Mouse (Mus musculus) forebrain, postnatal 0 days (tissue): ENCODE measurements around the gene Ska3. TPM values are rescaled to one million over a fixed set of nuclear protein-coding genes. Genes with fewer than 3 reads are reported as not detected.

ENCODE experiments used
- ATAC-seq: fragments of 200-750 bp; cut with Nextera tagmentation; 2 replicates; pipeline ENCODE4 v1.8.0; 2017; ENCODE audit warnings: mild to moderate bottlenecking, moderate library complexity
- DNase-seq: peaks from one replicate; pipeline ENCODE4 v3.0.0-alpha.2; 2015
- H3K27ac ChIP-seq: fragments of 300-500 bp; sonication (generic); 2 replicates; pipeline ENCODE4 v1.5.1; 2014; ENCODE audit warnings: low read depth, mild to moderate bottlenecking, antibody characterized with exemption, low read length, moderate library complexity, mixed read lengths
- H3K27me3 ChIP-seq: fragments of 300-500 bp; sonication (generic); 2 replicates; pipeline ENCODE4 v1.6.1; 2014; ENCODE audit warnings: mild to moderate bottlenecking, low read length, mixed read lengths; ENCODE audit not compliant: insufficient read depth
- H3K36me3 ChIP-seq: fragments of 300-500 bp; sonication (generic); 2 replicates; pipeline ENCODE4 v1.6.1; 2014; ENCODE audit warnings: mild to moderate bottlenecking, moderate library complexity; ENCODE audit not compliant: insufficient read depth
- H3K4me1 ChIP-seq: fragments of 300-500 bp; sonication (generic); 2 replicates; pipeline ENCODE4 v1.6.1; 2014; ENCODE audit warnings: antibody characterized with exemption; ENCODE audit not compliant: insufficient read depth
- H3K4me2 ChIP-seq: fragments of 300-500 bp; sonication (generic); 2 replicates; pipeline ENCODE4 v1.6.1; 2014; ENCODE audit warnings: low read depth, mild to moderate bottlenecking, moderate library complexity
- H3K4me3 ChIP-seq: fragments of 300-500 bp; sonication (generic); 2 replicates; pipeline ENCODE4 v1.5.1; 2014; ENCODE audit warnings: low read depth, low read length, mixed read lengths
- H3K9ac ChIP-seq: fragments of 300-500 bp; sonication (generic); 2 replicates; pipeline ENCODE4 v1.6.1; 2014; ENCODE audit warnings: mild to moderate bottlenecking
- H3K9me3 ChIP-seq: fragments of 300-500 bp; sonication (generic); 2 replicates; pipeline ENCODE4 v1.6.1; 2016; ENCODE audit warnings: low read length
- CTCF ChIP-seq: sonication (generic); IDR thresholded peaks from 2 replicates; pipeline ENCODE4 v1.5.1; 2016; ENCODE audit warnings: antibody characterized with exemption, control low read depth, low read depth
- WGBS: fragments of 180-500 bp; shearing (Covaris S2); extraction: QIAGEN DNeasy Blood & Tissue Kit; methylation state at CpG from one replicate; pipeline ENCODE4 v1.1.7; 2014; 5-methylcytosine and 5-hydroxymethylcytosine counted together
- polyA plus RNA-seq: library from polyadenylated mRNA; unstranded; fragments of >200 nt; fragmentation: Nextera tagmentation; extraction: Ambion mirVana; gene quantifications from 2 replicates; pipeline ENCODE4 v1.2.1, GENCODE M21; 2015
- total RNA-seq: library from RNA; depleted of rRNA; stranded (reverse); fragments of >200 nt; gene quantifications from 2 replicates; pipeline ENCODE4 v1.2.3, GENCODE M21; 2014

Ska3 gene
- total and polyA plus RNA-seq, 2 experiments from 2014 or later, result 4.7 to 6.2 TPM

- peak within 1 kb of the TSS; percentile 75 for H3K9ac ChIP-seq
- no peak for TF ChIP-seq CTCF
- peak within 1 kb of the TSS; percentile 82 for H3K27ac ChIP-seq
- H3K4me1 ChIP-seq, result no peaks in the 10 kb centered on the region
- no peaks in the 10 kb centered on the region for H3K27me3 ChIP-seq
- peaks cover 16% of the 10 kb centered on the region for H3K36me3 ChIP-seq
- no peaks in the 10 kb centered on the region for H3K9me3 ChIP-seq
- H3K4me2 ChIP-seq, result peak within 1 kb of the TSS; percentile 79
- DNase-seq (peak; percentile 100), ATAC-seq (peak; percentile 99)
- WGBS, result under 1% methylated on average over 98 of the region's 99 CpGs
- peak within 1 kb of the TSS; percentile 83 for H3K4me3 ChIP-seq
Observed at GRCm38 (mm10) chr14:57797991-57798931, 27.7 kb downstream of the Ska3 start, which contains the start of gene Sap18. Gene Sap18, plus strand, starts transcription at chr14:57798180.

- peak overlapping the region; percentile 83 for H3K4me3 ChIP-seq
- no peaks in the 10 kb centered on the region for H3K27me3 ChIP-seq
- WGBS, result 12% methylated on average over 7 of the region's 7 CpGs
- H3K4me2 ChIP-seq, result peak overlapping the region; percentile 79
- ATAC-seq (peak; percentile 40), DNase-seq (no peak)
- TF ChIP-seq CTCF, result peak; percentile 42
- H3K9me3 ChIP-seq, result no peaks in the 10 kb centered on the region
- peak overlapping the region; percentile 75 for H3K9ac ChIP-seq
- H3K27ac ChIP-seq, result peak overlapping the region; percentile 73
- H3K4me1 ChIP-seq, result no peaks in the 10 kb centered on the region
- peaks cover 9% of the 10 kb centered on the region for H3K36me3 ChIP-seq
Observed at GRCm38 (mm10) chr14:57797551-57797950, 28.4 kb downstream of the Ska3 start.

- 83% methylated on average over 4 of the region's 4 CpGs for WGBS
- H3K4me3 ChIP-seq, result no peak overlapping the region
- no peaks in the 10 kb centered on the region for H3K36me3 ChIP-seq
- DNase-seq (no peak), ATAC-seq (no peak)
- no peaks in the 10 kb centered on the region for H3K4me1 ChIP-seq
- no peaks in the 10 kb centered on the region for H3K27me3 ChIP-seq
- no peaks in the 10 kb centered on the region for H3K9me3 ChIP-seq
- H3K27ac ChIP-seq, result no peak overlapping the region
- no peak overlapping the region for H3K9ac ChIP-seq
- no peak overlapping the region for H3K4me2 ChIP-seq
- TF ChIP-seq CTCF, result no peak
Observed at GRCm38 (mm10) chr14:57791171-57791570, 34.8 kb downstream of the Ska3 start.

- no peak for TF ChIP-seq CTCF
- WGBS, result 95% methylated on average over 9 of the region's 9 CpGs
- no peaks in the 10 kb centered on the region for H3K36me3 ChIP-seq
Observed at GRCm38 (mm10) chr14:57789759-57790158, 36.2 kb downstream of the Ska3 start.

GRCm38 (mm10) chr14:57789311-57789710 is 36.7 kb downstream of the Ska3 start:
- Histone ChIP-seq H3K9me3 (no peaks in the 10 kb centered on the region), H3K27me3 (no peaks in the 10 kb centered on the region), H3K27ac (no peak overlapping the region), H3K36me3 (no peaks in the 10 kb centered on the region), H3K4me3 (no peak overlapping the region), H3K4me2 (no peak overlapping the region), H3K4me1 (no peaks in the 10 kb centered on the region), H3K9ac (no peak overlapping the region)
- ATAC-seq (no peak), DNase-seq (no peak)
- TF ChIP-seq CTCF, result no peak
- WGBS, result 85% methylated on average over 2 of the region's 2 CpGs

More at GRCm38 (mm10) chr14:57789759-57790158, 36.2 kb downstream of the Ska3 start:
- DNase-seq (no peak), ATAC-seq (no peak)
- H3K9me3 ChIP-seq, result no peaks in the 10 kb centered on the region
- H3K4me2 ChIP-seq, result no peak overlapping the region
- H3K27me3 ChIP-seq, result no peaks in the 10 kb centered on the region
- no peak overlapping the region for H3K27ac ChIP-seq
- H3K9ac ChIP-seq, result no peak overlapping the region
- no peaks in the 10 kb centered on the region for H3K4me1 ChIP-seq
- no peak overlapping the region for H3K4me3 ChIP-seq

GRCm38 (mm10) chr14:57787406-57787805 is 38.6 kb downstream of the Ska3 start:
- Histone ChIP-seq H3K4me3 (no peak overlapping the region), H3K27ac (no peak overlapping the region), H3K9me3 (no peaks in the 10 kb centered on the region), H3K27me3 (no peaks in the 10 kb centered on the region), H3K36me3 (no peaks in the 10 kb centered on the region), H3K4me1 (no peaks in the 10 kb centered on the region), H3K4me2 (no peak overlapping the region), H3K9ac (no peak overlapping the region)
- 56% methylated on average over 4 of the region's 4 CpGs for WGBS
- DNase-seq (no peak), ATAC-seq (no peak)
- no peak for TF ChIP-seq CTCF

GRCm38 (mm10) chr14:57772157-57772815 is 53.7 kb downstream of the Ska3 start:
- Histone ChIP-seq H3K4me3 (no peak overlapping the region), H3K36me3 (no peaks in the 10 kb centered on the region), H3K9ac (no peak overlapping the region), H3K27me3 (no peaks in the 10 kb centered on the region), H3K9me3 (no peaks in the 10 kb centered on the region), H3K27ac (no peak overlapping the region), H3K4me2 (no peak overlapping the region), H3K4me1 (no peaks in the 10 kb centered on the region)
- DNase-seq, result no peak
- ATAC-seq, result no peak
- 84% methylated on average over 6 of the region's 6 CpGs for WGBS
- no peak for TF ChIP-seq CTCF
